In genomic region chr17:35667334-35668065, GRCm38 (mm10) we compare ENCODE assay signal across 7 mouse cellular contexts. TPM values are rescaled to one million over a fixed set of nuclear protein-coding genes. Genes with fewer than 3 reads are reported as not detected.
DNase-seq lines count a peak whose midpoint lies in the region; ATAC-seq lines count a peak whose summit lies in the region.

TSS of gene Vars2 (minus strand) at chr17:35667592.

- intact Hi-C loops in gastrocnemius, postnatal 36 days (cut with DNase I) = no loop called here
- intact Hi-C loops in left cerebral cortex, postnatal 25 days (cut with DNase I) = loop anchor here (1.0 to 5.0 kb wide), 3 partner anchors 32 to 85 kb away; no protein-coding TSS in a partner anchor

- H3K36me3 ChIP-seq in intestine, embryonic 15.5 days = peaks cover 18% of the 10 kb centered on the region
- H3K36me3 ChIP-seq in midbrain, embryonic 10.5 days = peaks cover 55% of the 10 kb centered on the region

- H3K27ac ChIP-seq in intestine, embryonic 15.5 days = peak within 1 kb of the TSS; percentile 84
- H3K27ac ChIP-seq in midbrain, embryonic 10.5 days (replicated peaks) = peak within 1 kb of the TSS; percentile 90

- WGBS in intestine, embryonic 15.5 days = under 1% methylated on average over 61 of the region's 61 CpGs
- under 1% methylated on average over 61 of the region's 61 CpGs for WGBS in midbrain, embryonic 10.5 days

- no peaks in the 10 kb centered on the region for H3K9me3 ChIP-seq in intestine, embryonic 15.5 days
- H3K9me3 ChIP-seq in midbrain, embryonic 10.5 days (replicated peaks) = no peaks in the 10 kb centered on the region

- H3K4me3 ChIP-seq in intestine, embryonic 15.5 days (replicated peaks) = peak within 1 kb of the TSS; percentile 72
- H3K4me3 ChIP-seq in midbrain, embryonic 10.5 days = peak within 1 kb of the TSS; percentile 75

- peak; percentile 88 for ATAC-seq in intestine, embryonic 15.5 days

- H3K27me3 ChIP-seq in intestine, embryonic 15.5 days (replicated peaks) = no peaks in the 10 kb centered on the region
- no peaks in the 10 kb centered on the region for H3K27me3 ChIP-seq in midbrain, embryonic 10.5 days (ENCODE audit: low read depth, poor library complexity, severe bottlenecking)

- DNase-seq in adrenal gland, adult 18-20 months (ENCODE audit: low spot score in 2 of 2) = peak; percentile 97 to 98
- peak; percentile 95 for DNase-seq in embryo, embryonic 11 days
- DNase-seq in gastrocnemius, postnatal 36 days = peak; percentile 94 to 99
- DNase-seq in left cerebral cortex, postnatal 25 days (ENCODE audit: low spot score in 2 of 2) = peak; percentile 98 to 99
- peak; percentile 96 for DNase-seq in midbrain, embryonic 10.5 days (ENCODE audit: low spot score)
- peak; percentile 98 for DNase-seq in right cerebral cortex, postnatal 4 days

- peak within 1 kb of the TSS; percentile 83 for H3K9ac ChIP-seq in intestine, embryonic 15.5 days

- H3K4me1 ChIP-seq in intestine, embryonic 15.5 days (replicated peaks) = peaks cover 7% of the 10 kb centered on the region; the same call in 1 of the 2 replicates
- H3K4me1 ChIP-seq in midbrain, embryonic 10.5 days = peaks cover 26% of the 10 kb centered on the region

- peak within 1 kb of the TSS; percentile 94 for H3K4me2 ChIP-seq in intestine, embryonic 15.5 days (replicated peaks)

RNA-seq across cellular contexts. Expression of gene Vars2, which starts in this region (rescaled TPM):
- total RNA-seq in adrenal gland, adult 18-20 months (2021) = 10 to 100 TPM; 37.2 to 38.7 TPM
- 10 to 100 TPM; 12.5 to 12.9 TPM for total RNA-seq in gastrocnemius, postnatal 36 days (2021)
- polyA plus RNA-seq in intestine, embryonic 15.5 days (2015; fragmentation: Nextera tagmentation; extraction: Ambion mirVana) = 18.3 and 18.9 TPM in 2 replicates
- 10 to 100 TPM; 31.1 to 32.6 TPM for total RNA-seq in left cerebral cortex, postnatal 25 days (2021)
- polyA plus RNA-seq in midbrain, embryonic 10.5 days (2016; fragmentation: Nextera tagmentation; extraction: Ambion mirVana) = 19.3 and 20.6 TPM in 2 replicates

Comparison
In these comparisons a context has a peak if more than half of its experiments do, and no peak if none do; other contexts are left out.
1. Peak in every context shown above with its lines: DNase-seq, ATAC-seq, H3K4me3 ChIP-seq and H3K27ac ChIP-seq.